Mouse (Mus musculus) R1 (cell line): ENCODE measurements around the gene Srr.

Experiments
- DNase-seq: peaks from one replicate; pipeline ENCODE4 v3.0.0-alpha.2; 2018; ENCODE audit warnings: low read depth, low spot score

Gene Srr

GRCm38 (mm10) chr11:74925577-74926387 lies at the start of gene Srr, which contains the start of gene Smg6:
Gene Srr, minus strand, starts transcription at chr11:74925948.
Gene Smg6, plus strand, starts transcription at chr11:74925823.
- DNase-seq, result peak; percentile 98

- DNase-seq, result no peak
Observed at GRCm38 (mm10) chr11:74974615-74975014, 48.9 kb upstream of the Srr start.

- no peak for DNase-seq
Observed at GRCm38 (mm10) chr11:74973290-74974157, 47.8 kb upstream of the Srr start.

- no peak for DNase-seq
Observed at GRCm38 (mm10) chr11:74965516-74965915, 39.8 kb upstream of the Srr start.

GRCm38 (mm10) chr11:74962846-74963407 lies 37.2 kb upstream of the Srr start:
- DNase-seq, result no peak

- DNase-seq, result no peak
Observed at GRCm38 (mm10) chr11:74961953-74962352, 36.2 kb upstream of the Srr start.

- no peak for DNase-seq
Observed at GRCm38 (mm10) chr11:74960031-74960551, 34.3 kb upstream of the Srr start.

- DNase-seq, result no peak
Observed at GRCm38 (mm10) chr11:74959501-74959900, 33.8 kb upstream of the Srr start.

GRCm38 (mm10) chr11:74957600-74957999 lies 31.9 kb upstream of the Srr start:
- no peak for DNase-seq

GRCm38 (mm10) chr11:74956006-74956405 lies 30.3 kb upstream of the Srr start:
- peak; percentile 53 for DNase-seq

- peak; percentile 11 for DNase-seq
Observed at GRCm38 (mm10) chr11:74954901-74955300, 29.2 kb upstream of the Srr start.

GRCm38 (mm10) chr11:74946348-74946747 lies 20.6 kb upstream of the Srr start:
- peak; percentile 64 for DNase-seq

- DNase-seq, result peak; percentile 54
Observed at GRCm38 (mm10) chr11:74930391-74930790, 4.6 kb upstream of the Srr start.

GRCm38 (mm10) chr11:74929111-74929510 lies 3.4 kb upstream of the Srr start:
- no peak for DNase-seq

GRCm38 (mm10) chr11:74927236-74927725 lies 1.5 kb upstream of the Srr start:
- DNase-seq, result no peak

- DNase-seq, result no peak
Observed at GRCm38 (mm10) chr11:74926388-74927005, 749 bp upstream of the Srr start.

- peak; percentile 65 for DNase-seq
Observed at GRCm38 (mm10) chr11:74924149-74924548, 1.6 kb downstream of the Srr start.

- no peak for DNase-seq
Observed at GRCm38 (mm10) chr11:74919249-74919648, 6.5 kb downstream of the Srr start.

- no peak for DNase-seq
Observed at GRCm38 (mm10) chr11:74912492-74912891, 13.3 kb downstream of the Srr start.

GRCm38 (mm10) chr11:74909978-74910377 lies 15.8 kb downstream of the Srr start:
- no peak for DNase-seq
